Mouse (Mus musculus): ENCODE data around the gene Gfm1. TPM values are rescaled to one million over a fixed set of nuclear protein-coding genes. Genes with fewer than 3 reads are reported as not detected.

Gfm1 gene
- total RNA-seq, 2 experiments from 2014 or later = 47.8 to 58.4 TPM

- DNase-seq = no peak
These were observed 68.1 kb downstream of the Gfm1 start for GRCm38 (mm10) chr3:67497998-67498397.

GRCm38 (mm10) chr3:67498773-67499405 is 69.0 kb downstream of the Gfm1 start:
- no peak for DNase-seq

GRCm38 (mm10) chr3:67499406-67499791 is 69.5 kb downstream of the Gfm1 start:
- no peak for DNase-seq

- no peak for DNase-seq
These were observed 74.0 kb downstream of the Gfm1 start for GRCm38 (mm10) chr3:67503878-67504277.

- no peak for DNase-seq
These were observed 75.4 kb downstream of the Gfm1 start for GRCm38 (mm10) chr3:67505286-67505685.

GRCm38 (mm10) chr3:67508216-67508892 is 78.5 kb downstream of the Gfm1 start:
- DNase-seq = no peak

GRCm38 (mm10) chr3:67512807-67513206 is 82.9 kb downstream of the Gfm1 start:
- peak; percentile 64 to 75 for DNase-seq

- DNase-seq = peak in 1 of 2 experiments; percentile 17
These were observed 84.9 kb downstream of the Gfm1 start for GRCm38 (mm10) chr3:67514801-67515273.

- no peak for DNase-seq
These were observed 85.4 kb downstream of the Gfm1 start, which contains the start of gene Rarres1 for GRCm38 (mm10) chr3:67515274-67515801. TSS of gene Rarres1 (minus strand) at chr3:67515523.

- DNase-seq = no peak
These were observed 90.8 kb downstream of the Gfm1 start for GRCm38 (mm10) chr3:67520568-67521143.

- no peak for DNase-seq
These were observed 92.8 kb downstream of the Gfm1 start for GRCm38 (mm10) chr3:67522709-67523108.

- no peak for DNase-seq
These were observed 94.9 kb downstream of the Gfm1 start for GRCm38 (mm10) chr3:67524768-67525167.

Other genes with a start within 250 kb of the Gfm1 start
- 1 to 10 TPM in 1 of 2 experiments, under 1 TPM in 1; 0.75 to 1.4 TPM for gene Mlf1, start 56.0 kb upstream of the Gfm1 start, total RNA-seq (2021)
- not detected for gene Gm17402, start 54.9 kb upstream of the Gfm1 start, total RNA-seq (2021)
- gene Lxn, start 33.8 kb downstream of the Gfm1 start, total RNA-seq (2021) = 10 to 100 TPM; 41.9 to 46.4 TPM
- 1 to 10 TPM; 1.3 to 1.5 TPM for gene Rarres1, start 85.4 kb downstream of the Gfm1 start, total RNA-seq (2021)
- 10 to 100 TPM; 38.6 to 41.7 TPM for gene Mfsd1, start 152.6 kb downstream of the Gfm1 start, total RNA-seq (2021)

Measured in layer of hippocampus, postnatal 36 days (tissue).